ENCODE assay signal across 18 mouse cellular contexts in genomic region chr1:35267883-35268282, GRCm38 (mm10).
DNase-seq lines count a peak whose midpoint lies in the region; ATAC-seq and TF ChIP-seq lines count a peak whose summit lies in the region.
"Had no signal": no experiment of that assay in that cellular context is flagged by ENCODE, and none has a peak within 500 bp of the region (broad histone marks: within the 10 kb centered on the region; RNA-seq: fewer than 3 reads in every experiment).

No protein-coding gene starts in this region.

- H3K4me1 ChIP-seq in forebrain, embryonic 16.5 days (replicated peaks; ENCODE audit: control insufficient read depth, insufficient read depth, low read length): no peaks in the 10 kb centered on the region
- H3K4me1 ChIP-seq in forebrain, embryonic 13.5 days: no peaks in the 10 kb centered on the region
- no peaks in the 10 kb centered on the region for H3K4me1 ChIP-seq in hindbrain, postnatal 0 days (ENCODE audit: insufficient read depth, low read length)
- H3K4me1 ChIP-seq in hindbrain, embryonic 10.5 days (replicated peaks): 0 out of 2 replicates have a peak, but pooled peaks cover 4% of the 10 kb centered on the region
- H3K4me1 ChIP-seq in neural tube, embryonic 15.5 days: no peaks in the 10 kb centered on the region
- H3K4me1 ChIP-seq: embryonic facial prominence, embryonic 10.5 days had no signal

- H3K4me3 ChIP-seq in forebrain, embryonic 16.5 days (replicated peaks; ENCODE audit: low read length): no peak overlapping the region
- no peak overlapping the region for H3K4me3 ChIP-seq in forebrain, embryonic 13.5 days
- H3K4me3 ChIP-seq in hindbrain, postnatal 0 days (ENCODE audit: low read length): no peak overlapping the region
- no peak overlapping the region for H3K4me3 ChIP-seq in hindbrain, embryonic 10.5 days
- no peak overlapping the region for H3K4me3 ChIP-seq in neural tube, embryonic 15.5 days (replicated peaks)
- H3K4me3 ChIP-seq: embryonic facial prominence, embryonic 10.5 days; heart, adult 2 months; heart, embryonic 15.5 days had no signal

- 86% methylated on average over 7 of the region's 7 CpGs for WGBS in forebrain, embryonic 16.5 days
- WGBS in forebrain, embryonic 13.5 days: 82% methylated on average over 7 of the region's 7 CpGs
- 49% methylated on average over 7 of the region's 7 CpGs for whole genome bisulfite sequencing in hindbrain, postnatal 0 days
- 89% methylated on average over 7 of the region's 7 CpGs for WGBS in hindbrain, embryonic 10.5 days
- WGBS in neural tube, embryonic 15.5 days: 74% methylated on average over 7 of the region's 7 CpGs

- H3K4me2 ChIP-seq in forebrain, embryonic 16.5 days (ENCODE audit: low read length): no peak overlapping the region
- H3K4me2 ChIP-seq in forebrain, embryonic 13.5 days: no peak overlapping the region
- no peak overlapping the region for H3K4me2 ChIP-seq in hindbrain, postnatal 0 days (ENCODE audit: low read depth, low read length)
- H3K4me2 ChIP-seq in neural tube, embryonic 15.5 days: no peak overlapping the region
- H3K4me2 ChIP-seq: heart, embryonic 11.5 days; heart, embryonic 15.5 days had no signal

- TF ChIP-seq CTCF in hindbrain, postnatal 0 days (IDR thresholded peaks at IDR 0.05; ENCODE audit: low read depth): no peak
- TF ChIP-seq CTCF in brain, embryonic 14.5 days (IDR thresholded peaks at IDR 0.05; ENCODE audit: borderline replicate concordance, extremely low read depth, insufficient read depth, insufficient read length): no peak

- peak; percentile 25 for DNase-seq in hindbrain, postnatal 0 days (ENCODE audit: low spot score)
- no peak for DNase-seq in hindbrain, embryonic 10.5 days (ENCODE audit: low spot score)
- DNase-seq in brain, embryonic 14.5 days (ENCODE audit: low read depth): peak; percentile 53
- DNase-seq in frontal cortex, postnatal 25 days (ENCODE audit: low spot score in 2 of 2): no peak
- DNase-seq: adrenal gland, adult 2 months; adrenal gland, postnatal 25 days; cerebellum, adult 2 months; gastrocnemius, postnatal 10 days; heart, adult 2 months; heart, postnatal 14 days had no signal

- H3K36me3 ChIP-seq in forebrain, embryonic 16.5 days (ENCODE audit: control insufficient read depth, insufficient read depth): no peaks in the 10 kb centered on the region
- H3K36me3 ChIP-seq in forebrain, embryonic 13.5 days (ENCODE audit: poor library complexity, severe bottlenecking): no peaks in the 10 kb centered on the region
- H3K36me3 ChIP-seq in hindbrain, postnatal 0 days (ENCODE audit: insufficient read depth, low read length): no peaks in the 10 kb centered on the region
- H3K36me3 ChIP-seq in hindbrain, embryonic 10.5 days: no peaks in the 10 kb centered on the region
- H3K36me3 ChIP-seq in neural tube, embryonic 15.5 days: no peaks in the 10 kb centered on the region
- H3K36me3 ChIP-seq: embryonic facial prominence, embryonic 10.5 days; heart, embryonic 15.5 days had no signal

- no peak for TF ChIP-seq POLR2A in brain, embryonic 14.5 days (IDR thresholded peaks at IDR 0.05; ENCODE audit: borderline replicate concordance, extremely low read depth, insufficient read depth, insufficient read length, poor library complexity, severe bottlenecking)

- no peak overlapping the region for H3K9ac ChIP-seq in forebrain, embryonic 16.5 days (replicated peaks; ENCODE audit: low read depth, low read length)
- no peak overlapping the region for H3K9ac ChIP-seq in forebrain, embryonic 13.5 days
- H3K9ac ChIP-seq in hindbrain, postnatal 0 days (replicated peaks; ENCODE audit: low read length): no peak overlapping the region
- H3K9ac ChIP-seq in neural tube, embryonic 15.5 days (replicated peaks): no peak overlapping the region
- H3K9ac ChIP-seq: heart, embryonic 15.5 days had no signal

- no peaks in the 10 kb centered on the region for H3K9me3 ChIP-seq in forebrain, embryonic 16.5 days (ENCODE audit: control insufficient read depth, low read length)
- H3K9me3 ChIP-seq in forebrain, embryonic 13.5 days (replicated peaks): no peaks in the 10 kb centered on the region
- H3K9me3 ChIP-seq in hindbrain, postnatal 0 days (ENCODE audit: low read length): no peaks in the 10 kb centered on the region
- H3K9me3 ChIP-seq in hindbrain, embryonic 10.5 days: no peaks in the 10 kb centered on the region
- H3K9me3 ChIP-seq in neural tube, embryonic 15.5 days (replicated peaks): no peaks in the 10 kb centered on the region
- H3K9me3 ChIP-seq: embryonic facial prominence, embryonic 10.5 days; heart, embryonic 15.5 days had no signal

- peak; percentile 49; the same call in 1 of the 2 replicates for ATAC-seq in forebrain, embryonic 16.5 days
- no peak for ATAC-seq in forebrain, embryonic 13.5 days
- ATAC-seq in hindbrain, postnatal 0 days: no peak
- ATAC-seq in neural tube, embryonic 15.5 days (ENCODE audit: low FRiP score): no peak
- ATAC-seq: activated CD4-positive, CD25-positive, alpha-beta regulatory T cell, adult 4 months; intestine, embryonic 16.5 days had no signal

- no peak overlapping the region for H3K27ac ChIP-seq in forebrain, embryonic 16.5 days (ENCODE audit: low read length)
- H3K27ac ChIP-seq in forebrain, embryonic 13.5 days: no peak overlapping the region
- no peak overlapping the region for H3K27ac ChIP-seq in hindbrain, postnatal 0 days
- H3K27ac ChIP-seq in hindbrain, embryonic 10.5 days: no peak overlapping the region
- no peak overlapping the region for H3K27ac ChIP-seq in neural tube, embryonic 15.5 days (replicated peaks)
- H3K27ac ChIP-seq: embryonic facial prominence, embryonic 10.5 days; heart, adult 2 months; heart, embryonic 15.5 days had no signal

- H3K27me3 ChIP-seq in forebrain, embryonic 16.5 days (replicated peaks; ENCODE audit: control insufficient read depth, insufficient read depth, low read length): no peaks in the 10 kb centered on the region
- H3K27me3 ChIP-seq in forebrain, embryonic 13.5 days: no peaks in the 10 kb centered on the region
- H3K27me3 ChIP-seq in hindbrain, postnatal 0 days (ENCODE audit: insufficient read depth, low read length): no peaks in the 10 kb centered on the region
- no peaks in the 10 kb centered on the region for H3K27me3 ChIP-seq in hindbrain, embryonic 10.5 days (ENCODE audit: insufficient read depth, poor library complexity, severe bottlenecking)
- H3K27me3 ChIP-seq in neural tube, embryonic 15.5 days (replicated peaks): no peaks in the 10 kb centered on the region
- H3K27me3 ChIP-seq: heart, embryonic 15.5 days had no signal

Comparison
In these comparisons a context has a peak if more than half of its experiments do, and no peak if none do; other contexts are left out.
1. DNase-seq: peak in hindbrain, postnatal 0 days (single experiment) and brain, embryonic 14.5 days (single experiment); none in hindbrain, embryonic 10.5 days (single experiment) and frontal cortex, postnatal 25 days (0 of 2).